Mouse (Mus musculus) olfactory bulb, adult 2 months (tissue): ENCODE results near the gene Selenom. TPM values are rescaled to one million over a fixed set of nuclear protein-coding genes. Genes with fewer than 3 reads are reported as not detected.

ENCODE experiments used
- H3K27ac ChIP-seq: fragments of 200-500 bp; 2 replicates; pipeline ENCODE4 v1.5.1; 2012; ENCODE audit warnings: low read depth, low read length; ENCODE audit not compliant: insufficient read depth
- H3K4me1 ChIP-seq: fragments of 200-500 bp; 2 replicates; pipeline ENCODE4 v1.6.1; 2012; ENCODE audit warnings: low read length; ENCODE audit not compliant: control insufficient read depth, insufficient read depth
- H3K4me3 ChIP-seq: fragments of 200-500 bp; 2 replicates; pipeline ENCODE4 v1.5.1; 2012; ENCODE audit warnings: mild to moderate bottlenecking, low read depth, low read length, moderate library complexity; ENCODE audit not compliant: insufficient read depth
- CTCF ChIP-seq: fragments of 200-500 bp; IDR thresholded peaks from 2 replicates; pipeline ENCODE4 v1.5.1; 2012; ENCODE audit warnings: low read depth, mild to moderate bottlenecking, low read length, moderate library complexity; ENCODE audit not compliant: insufficient read depth
- POLR2A ChIP-seq: fragments of 200-500 bp; IDR thresholded peaks from 2 replicates; pipeline ENCODE4 v1.6.1; 2012; ENCODE audit warnings: mild to moderate bottlenecking, low read depth, low read length, moderate library complexity; ENCODE audit not compliant: insufficient read depth
- WGBS: fragments of 180-500 bp; shearing (Covaris S2); methylation state at CpG from one replicate; pipeline ENCODE4 v1.1.7; 2018; 5-methylcytosine and 5-hydroxymethylcytosine counted together
- polyA plus RNA-seq: library from polyadenylated mRNA; stranded (reverse); fragments of >200 nt; gene quantifications from 2 replicates; pipeline ENCODE4 v1.2.4, GENCODE M21; 2012; ENCODE audit warnings: low replicate concordance; ENCODE audit not compliant: missing spikeins, insufficient read depth, insufficient read length

Gene Selenom
- polyA plus RNA-seq, 1 experiment, result not detected

- WGBS, result 4% methylated on average over 8 of the region's 8 CpGs
- TF ChIP-seq POLR2A (no peak), CTCF (no peak)
- Histone ChIP-seq H3K4me1 (peaks cover 18% of the 10 kb centered on the region), H3K27ac (no peak overlapping the region), H3K4me3 (no peak overlapping the region)
Measured at GRCm38 (mm10) chr11:3534956-3535355, 20.5 kb downstream of the Selenom start.

- Histone ChIP-seq H3K4me1 (peaks cover 18% of the 10 kb centered on the region), H3K27ac (peak overlapping the region; percentile 26), H3K4me3 (peak overlapping the region; percentile 61)
- TF ChIP-seq POLR2A (no peak), CTCF (peak; percentile 88)
- WGBS, result 1% methylated on average over 36 of the region's 36 CpGs
Measured at GRCm38 (mm10) chr11:3535406-3535986, 21.0 kb downstream of the Selenom start.

- Histone ChIP-seq H3K27ac (peak overlapping the region; percentile 16), H3K4me1 (peaks cover 18% of the 10 kb centered on the region), H3K4me3 (peak overlapping the region; percentile 61)
- TF ChIP-seq POLR2A (no peak), CTCF (no peak)
- 45% methylated on average over 5 of the region's 5 CpGs for WGBS
Measured at GRCm38 (mm10) chr11:3536082-3536481, 21.6 kb downstream of the Selenom start.

GRCm38 (mm10) chr11:3536745-3537333 is 22.4 kb downstream of the Selenom start:
- no peak for TF ChIP-seq CTCF
- TF ChIP-seq POLR2A, result no peak
- Histone ChIP-seq H3K27ac (no peak overlapping the region), H3K4me3 (no peak overlapping the region), H3K4me1 (peaks cover 18% of the 10 kb centered on the region)
- 95% methylated on average over 5 of the region's 5 CpGs for WGBS

- Histone ChIP-seq H3K4me1 (peaks cover 18% of the 10 kb centered on the region), H3K27ac (no peak overlapping the region), H3K4me3 (no peak overlapping the region)
- TF ChIP-seq POLR2A (no peak), CTCF (no peak)
- 88% methylated on average over 3 of the region's 3 CpGs for WGBS
Measured at GRCm38 (mm10) chr11:3537711-3538110, 23.2 kb downstream of the Selenom start.

- Histone ChIP-seq H3K4me1 (peaks cover 23% of the 10 kb centered on the region), H3K4me3 (no peak overlapping the region), H3K27ac (no peak overlapping the region)
- WGBS, result 63% methylated on average over 4 of the region's 4 CpGs
- TF ChIP-seq POLR2A, result no peak
- no peak for TF ChIP-seq CTCF
Measured at GRCm38 (mm10) chr11:3538341-3538740, 23.9 kb downstream of the Selenom start.

GRCm38 (mm10) chr11:3539111-3539825 is 24.8 kb downstream of the Selenom start:
- WGBS, result 4% methylated on average over 33 of the region's 33 CpGs
- H3K4me1 ChIP-seq, result peaks cover 23% of the 10 kb centered on the region
- no peak overlapping the region for H3K27ac ChIP-seq
- TF ChIP-seq CTCF (no peak), POLR2A (peak; percentile 22; the same call in 1 of the 2 replicates)
- peak overlapping the region; percentile 76 for H3K4me3 ChIP-seq

GRCm38 (mm10) chr11:3539826-3540196 is 25.3 kb downstream of the Selenom start:
- peaks cover 23% of the 10 kb centered on the region for H3K4me1 ChIP-seq
- WGBS, result 73% methylated on average over 4 of the region's 4 CpGs
- H3K27ac ChIP-seq, result no peak overlapping the region
- TF ChIP-seq CTCF (no peak), POLR2A (no peak)
- no peak overlapping the region for H3K4me3 ChIP-seq

- no peak within 1 kb of the TSS for H3K27ac ChIP-seq
- H3K4me1 ChIP-seq, result peaks cover 17% of the 10 kb centered on the region
- 95% methylated on average over 23 of the region's 23 CpGs for WGBS
- TF ChIP-seq CTCF, result no peak
- no peak for TF ChIP-seq POLR2A
- H3K4me3 ChIP-seq, result peak within 1 kb of the TSS; percentile 60
Measured at GRCm38 (mm10) chr11:3540451-3541085, 26.1 kb downstream of the Selenom start, which contains the start of gene Smtn. Gene Smtn (minus strand): TSS chr11:3540612.
